Mouse (Mus musculus) ES-E14 (cell line): ENCODE data around the gene Adh5.

Source experiments
- CHD2 ChIP-seq: IDR thresholded peaks from 2 replicates; pipeline ENCODE4 v1.6.1; 2014; ENCODE audit warnings: mild to moderate bottlenecking, low read depth, low read length, inconsistent platforms
- HCFC1 ChIP-seq: IDR thresholded peaks from 2 replicates; pipeline ENCODE4 v1.6.1; 2012; ENCODE audit warnings: low read length, inconsistent platforms, borderline replicate concordance; ENCODE audit not compliant: insufficient read depth
- MAFK ChIP-seq: IDR thresholded peaks from 2 replicates; pipeline ENCODE4 v1.6.1; 2014; ENCODE audit warnings: mild to moderate bottlenecking, low read depth, low read length, inconsistent platforms; ENCODE audit not compliant: insufficient read depth
- ZC3H11A ChIP-seq: IDR thresholded peaks from 2 replicates; pipeline ENCODE4 v1.6.1; 2012; ENCODE audit warnings: low read depth, mild to moderate bottlenecking, inconsistent platforms, low read length, borderline replicate concordance
- ZNF384 ChIP-seq: IDR thresholded peaks from 2 replicates; pipeline ENCODE4 v1.6.1; 2012; ENCODE audit warnings: low read depth, low read length, inconsistent platforms

DNA sequence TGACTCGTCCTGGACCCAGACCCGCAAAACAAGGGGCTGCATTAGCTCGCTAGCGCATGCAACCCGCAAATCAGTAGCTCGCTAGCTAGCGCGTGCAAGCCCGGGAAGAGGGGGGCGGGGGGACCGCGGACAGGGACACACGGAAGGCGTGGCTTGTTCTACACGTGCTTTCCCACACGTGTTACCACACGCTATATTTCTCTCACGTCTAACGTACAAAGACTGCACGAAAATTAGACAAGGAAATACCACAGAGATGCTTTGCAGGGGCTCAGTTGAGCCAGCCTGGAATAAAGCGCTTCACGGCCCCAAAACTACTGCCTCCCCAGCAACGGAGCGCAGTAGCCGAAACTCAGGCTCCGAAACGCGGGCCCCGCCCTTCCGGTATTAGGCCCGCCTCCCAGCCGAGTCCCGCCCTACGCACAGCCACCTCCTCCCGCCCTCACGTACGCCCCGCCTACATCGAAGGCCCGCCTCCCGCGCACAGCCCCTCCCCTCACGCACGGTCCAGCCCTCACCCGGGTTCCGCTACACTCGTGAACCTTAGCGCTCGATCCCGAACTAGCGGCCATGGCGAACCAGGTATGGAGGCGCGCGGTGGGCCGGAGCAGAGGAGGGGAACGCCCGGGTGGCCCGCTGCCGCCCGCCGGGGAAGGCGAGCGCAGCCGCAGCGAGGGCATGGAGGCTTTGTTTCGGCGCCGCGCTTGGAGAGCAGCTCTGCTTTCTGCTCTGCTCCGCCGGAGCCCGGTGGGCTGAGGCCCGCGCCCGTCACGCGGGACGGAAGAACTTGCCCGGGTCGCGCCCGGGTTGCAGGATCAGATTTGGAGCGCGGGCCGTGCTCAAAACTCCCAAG lies at the start of gene Adh5:
- TF ChIP-seq MAFK (no peak), CHD2 (no peak), ZNF384 (no peak), HCFC1 (peak; percentile 70; the same call in 1 of the 2 replicates), ZC3H11A (no peak)
